24 mouse cellular contexts compared by ENCODE assay signal in the genomic region with DNA sequence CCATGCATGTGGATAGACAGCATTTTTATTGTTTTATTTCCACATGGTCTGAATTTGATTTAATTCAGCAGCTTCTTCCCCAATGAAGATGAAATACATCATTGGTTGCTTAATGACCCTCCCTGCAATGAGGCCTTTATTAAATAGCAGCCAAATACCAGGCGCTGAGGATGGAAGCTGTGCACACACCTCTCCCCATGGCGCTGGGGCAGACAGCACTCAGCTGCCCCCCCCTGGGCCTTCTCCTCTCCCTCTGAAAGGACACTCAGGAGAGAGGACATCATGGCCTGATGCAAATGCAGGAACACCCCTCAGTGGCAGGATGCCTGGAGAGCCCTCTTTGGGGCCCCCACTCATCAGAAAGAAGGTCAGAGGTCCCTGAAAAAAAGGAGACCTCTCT. TPM values are rescaled to one million over a fixed set of nuclear protein-coding genes. Genes with fewer than 3 reads are reported as not detected.
"Had no signal": no experiment of that assay in that cellular context is flagged by ENCODE, and none has a peak within 500 bp of the region (broad histone marks: within the 10 kb centered on the region; RNA-seq: fewer than 3 reads in every experiment).

No protein-coding gene starts in this region.

- H3K27ac ChIP-seq: kidney, embryonic 15.5 days; limb, embryonic 15.5 days; liver, embryonic 14.5 days; midbrain, embryonic 10.5 days; midbrain, embryonic 13.5 days; stomach, postnatal 0 days had no signal

- H3K4me1 ChIP-seq: kidney, embryonic 15.5 days; midbrain, embryonic 13.5 days had no signal

- H3K36me3 ChIP-seq: kidney, embryonic 15.5 days; limb, embryonic 15.5 days; midbrain, embryonic 10.5 days; midbrain, embryonic 13.5 days had no signal

- ATAC-seq: liver, postnatal 0 days; lung, postnatal 0 days; midbrain, embryonic 13.5 days; midbrain, embryonic 16.5 days had no signal

- H3K4me2 ChIP-seq: kidney, embryonic 15.5 days; limb, embryonic 15.5 days; liver, embryonic 11.5 days; lung, embryonic 14.5 days; midbrain, embryonic 13.5 days had no signal

- H3K9me3 ChIP-seq: kidney, embryonic 15.5 days; limb, embryonic 15.5 days; megakaryocyte, embryonic 14.5 days; midbrain, embryonic 10.5 days; midbrain, embryonic 13.5 days had no signal

- H3K9ac ChIP-seq: kidney, embryonic 15.5 days; limb, embryonic 15.5 days; liver, embryonic 14.5 days; liver, postnatal 0 days; lung, embryonic 14.5 days; midbrain, embryonic 13.5 days had no signal

- DNase-seq: kidney, adult 11 months; kidney, adult 8-10 months; kidney, postnatal 10 days; kidney, postnatal 36 days; liver, postnatal 0 days; lung, embryonic 14.5 days; right cerebral cortex, adult 18-20 months; right cerebral cortex, postnatal 14 days; right cerebral cortex, postnatal 4 days; thymus, adult 2 months; thymus, postnatal 14 days; thymus, postnatal 4 days had no signal

- H3K4me3 ChIP-seq: kidney, embryonic 15.5 days; limb, embryonic 15.5 days; megakaryocyte, embryonic 14.5 days; midbrain, embryonic 10.5 days; midbrain, embryonic 13.5 days; myocyte had no signal

- H3K27me3 ChIP-seq: kidney, embryonic 15.5 days; limb, embryonic 15.5 days; midbrain, embryonic 13.5 days had no signal

RNA-seq across cellular contexts. Expression of gene Ttll11, which starts 16.4 kb away (rescaled TPM):
- total RNA-seq: monocyte, adult 5-6 weeks had no signal
